Mouse (Mus musculus) midbrain, embryonic 11.5 days (tissue): ENCODE data around the gene Podn. TPM values are rescaled to one million over a fixed set of nuclear protein-coding genes. Genes with fewer than 3 reads are reported as not detected.
"Not testable (repeated sequence)": the region's sequence is repeated elsewhere in the genome, so short reads cannot be mapped to it uniquely, and the experiment has no call there.

Experiments used
- ATAC-seq: fragments of 200-750 bp; cut with Nextera tagmentation; 2 replicates; pipeline ENCODE4 v1.8.0; 2017; ENCODE audit warnings: moderate TSS enrichment, moderate library complexity; ENCODE audit not compliant: low FRiP score
- DNase-seq: peaks from one replicate; pipeline ENCODE4 v3.0.0; 2015; ENCODE audit warnings: low spot score; ENCODE audit errors: missing footprints
- H3K27ac ChIP-seq: fragments of 300-500 bp; sonication (generic); 2 replicates; pipeline ENCODE4 v1.5.1; 2014; ENCODE audit warnings: low read depth, low read length
- H3K27me3 ChIP-seq: fragments of 300-500 bp; sonication (generic); 2 replicates; pipeline ENCODE4 v1.6.1; 2014; ENCODE audit warnings: mild to moderate bottlenecking, low read length, moderate library complexity, mixed read lengths; ENCODE audit not compliant: control insufficient read depth, insufficient read depth
- H3K36me3 ChIP-seq: fragments of 300-500 bp; sonication (generic); 2 replicates; pipeline ENCODE4 v1.6.1; 2014; ENCODE audit warnings: mild to moderate bottlenecking, low read length, moderate library complexity, mixed read lengths; ENCODE audit not compliant: control insufficient read depth, insufficient read depth
- H3K4me1 ChIP-seq: fragments of 300-500 bp; sonication (generic); 2 replicates; pipeline ENCODE4 v1.6.1; 2014; ENCODE audit warnings: low read length; ENCODE audit not compliant: control insufficient read depth, insufficient read depth
- H3K4me2 ChIP-seq: fragments of 300-500 bp; sonication (generic); 2 replicates; pipeline ENCODE4 v1.6.1; 2014; ENCODE audit warnings: mild to moderate bottlenecking, moderate library complexity
- H3K4me3 ChIP-seq: fragments of 300-500 bp; sonication (generic); 2 replicates; pipeline ENCODE4 v1.5.1; 2014; ENCODE audit warnings: low read depth, low read length
- H3K9ac ChIP-seq: fragments of 300-500 bp; sonication (generic); 2 replicates; pipeline ENCODE4 v1.6.1; 2014; ENCODE audit warnings: low read length
- H3K9me3 ChIP-seq: fragments of 300-500 bp; sonication (generic); 2 replicates; pipeline ENCODE4 v1.6.1; 2016; ENCODE audit warnings: low read length; ENCODE audit not compliant: control insufficient read depth
- WGBS: fragments of 180-500 bp; shearing (Covaris S2); extraction: QIAGEN DNeasy Blood & Tissue Kit; methylation state at CpG from one replicate; pipeline ENCODE4 v1.1.7; 2014; 5-methylcytosine and 5-hydroxymethylcytosine counted together
- polyA plus RNA-seq: library from polyadenylated mRNA; unstranded; fragments of >200 nt; fragmentation: Nextera tagmentation; extraction: Ambion mirVana; gene quantifications from 2 replicates; pipeline ENCODE4 v1.2.1, GENCODE M21; 2014

Podn gene
- 0.21 and 0.45 TPM in 2 replicates for polyA plus RNA-seq

GRCm38 (mm10) chr4:108096345-108096744 is at the start of gene Podn:
TSS of gene Podn (minus strand) at chr4:108096445.
- WGBS: 78% methylated on average over 4 of the region's 4 CpGs
- Histone ChIP-seq H3K4me1 (no peaks in the 10 kb centered on the region), H3K27ac (no peak within 1 kb of the TSS), H3K9ac (no peak within 1 kb of the TSS), H3K27me3 (no peaks in the 10 kb centered on the region), H3K4me2 (no peak within 1 kb of the TSS), H3K9me3 (no peaks in the 10 kb centered on the region), H3K4me3 (no peak within 1 kb of the TSS), H3K36me3 (no peaks in the 10 kb centered on the region)
- DNase-seq: no peak
- ATAC-seq: no peak

- H3K36me3 ChIP-seq, H3K27me3 ChIP-seq, H3K9me3 ChIP-seq, H3K4me1 ChIP-seq, DNase-seq, H3K4me2 ChIP-seq, ATAC-seq, H3K4me3 ChIP-seq, H3K27ac ChIP-seq, H3K9ac ChIP-seq: not testable (repeated sequence)
- 38% methylated on average over 3 of the region's 3 CpGs for WGBS
Observed at GRCm38 (mm10) chr4:108145554-108145953, 49.3 kb upstream of the Podn start.

GRCm38 (mm10) chr4:108144880-108145279 is 48.6 kb upstream of the Podn start, which contains the start of gene Scp2:
TSS of gene Scp2 (minus strand) at chr4:108144998.
- Histone ChIP-seq H3K36me3 (no peaks in the 10 kb centered on the region), H3K4me2 (no peak within 1 kb of the TSS), H3K27me3 (no peaks in the 10 kb centered on the region), H3K9ac (no peak within 1 kb of the TSS), H3K4me1 (no peaks in the 10 kb centered on the region), H3K9me3 (no peaks in the 10 kb centered on the region), H3K27ac (no peak within 1 kb of the TSS), H3K4me3 (no peak within 1 kb of the TSS)
- 92% methylated on average over 1 of the region's 1 CpGs for WGBS
- ATAC-seq (no peak), DNase-seq (no peak)

- ATAC-seq: no peak
- Histone ChIP-seq H3K4me2 (no peak overlapping the region), H3K27ac (no peak overlapping the region), H3K9me3 (no peaks in the 10 kb centered on the region), H3K36me3 (no peaks in the 10 kb centered on the region), H3K27me3 (no peaks in the 10 kb centered on the region), H3K4me3 (no peak overlapping the region), H3K4me1 (no peaks in the 10 kb centered on the region), H3K9ac (no peak overlapping the region)
- no peak for DNase-seq
Observed at GRCm38 (mm10) chr4:108143778-108144177, 47.5 kb upstream of the Podn start.

GRCm38 (mm10) chr4:108143178-108143577 is 46.9 kb upstream of the Podn start:
- DNase-seq, H3K4me1 ChIP-seq, H3K9me3 ChIP-seq, H3K36me3 ChIP-seq, H3K4me2 ChIP-seq, ATAC-seq, H3K9ac ChIP-seq, H3K4me3 ChIP-seq, H3K27ac ChIP-seq, H3K27me3 ChIP-seq: not testable (repeated sequence)
- 93% methylated on average over 2 of the region's 2 CpGs for WGBS

- Histone ChIP-seq H3K27me3 (no peaks in the 10 kb centered on the region), H3K9me3 (no peaks in the 10 kb centered on the region), H3K36me3 (no peaks in the 10 kb centered on the region), H3K27ac (no peak overlapping the region), H3K4me1 (no peaks in the 10 kb centered on the region), H3K9ac (no peak overlapping the region), H3K4me3 (no peak overlapping the region), H3K4me2 (no peak overlapping the region)
- 92% methylated on average over 5 of the region's 5 CpGs for WGBS
- DNase-seq (no peak), ATAC-seq (no peak)
Observed at GRCm38 (mm10) chr4:108136938-108137337, 40.7 kb upstream of the Podn start.

- H3K4me2 ChIP-seq: no peak overlapping the region
- DNase-seq (no peak), ATAC-seq (no peak)
- H3K4me1 ChIP-seq: no peaks in the 10 kb centered on the region
- no peak overlapping the region for H3K27ac ChIP-seq
- WGBS: 92% methylated on average over 3 of the region's 3 CpGs
- no peak overlapping the region for H3K9ac ChIP-seq
- no peaks in the 10 kb centered on the region for H3K27me3 ChIP-seq
- H3K36me3 ChIP-seq: no peaks in the 10 kb centered on the region
- no peaks in the 10 kb centered on the region; the same call in 1 of the 2 replicates for H3K9me3 ChIP-seq
- H3K4me3 ChIP-seq: no peak overlapping the region
Observed at GRCm38 (mm10) chr4:108130452-108130851, 34.2 kb upstream of the Podn start.

- Histone ChIP-seq H3K4me1 (no peaks in the 10 kb centered on the region), H3K9ac (no peak overlapping the region), H3K9me3 (no peaks in the 10 kb centered on the region; the same call in 1 of the 2 replicates), H3K36me3 (no peaks in the 10 kb centered on the region), H3K4me2 (no peak overlapping the region), H3K27ac (no peak overlapping the region), H3K27me3 (no peaks in the 10 kb centered on the region), H3K4me3 (no peak overlapping the region)
- no peak for DNase-seq
- 91% methylated on average over 2 of the region's 2 CpGs for WGBS
- ATAC-seq: no peak
Observed at GRCm38 (mm10) chr4:108128339-108128738, 32.1 kb upstream of the Podn start.

- WGBS: 90% methylated on average over 5 of the region's 5 CpGs
- H3K9ac ChIP-seq: no peak overlapping the region
Observed at GRCm38 (mm10) chr4:108127516-108127915, 31.3 kb upstream of the Podn start.

More at GRCm38 (mm10) chr4:108127516-108127915, 31.3 kb upstream of the Podn start:
- DNase-seq (no peak), ATAC-seq (no peak)
- Histone ChIP-seq H3K4me2 (no peak overlapping the region), H3K9me3 (no peaks in the 10 kb centered on the region; the same call in 1 of the 2 replicates), H3K27ac (no peak overlapping the region), H3K36me3 (no peaks in the 10 kb centered on the region), H3K4me3 (no peak overlapping the region), H3K4me1 (no peaks in the 10 kb centered on the region), H3K27me3 (no peaks in the 10 kb centered on the region)
